32 mouse cellular contexts compared by ENCODE assay signal in the genomic region with DNA sequence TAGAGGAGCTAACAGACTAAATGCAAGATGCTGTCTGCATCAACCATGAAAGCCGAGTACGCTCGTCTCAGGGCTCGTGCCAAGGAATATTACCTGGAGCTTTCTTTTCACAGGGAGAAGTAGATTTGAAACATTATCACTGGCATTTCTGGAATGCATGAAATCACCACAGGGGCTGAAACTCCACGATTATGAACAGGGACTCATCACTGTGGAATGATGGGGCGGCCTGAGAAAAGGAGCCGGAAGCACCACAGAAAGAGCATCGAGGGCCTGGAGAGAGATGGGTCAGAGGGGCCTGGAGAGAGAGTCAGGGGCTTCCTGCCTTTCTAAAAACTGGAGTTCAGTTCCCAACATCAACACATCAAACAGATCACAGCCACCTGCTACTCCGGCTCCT. TPM values are rescaled to one million over a fixed set of nuclear protein-coding genes. Genes with fewer than 3 reads are reported as not detected.
DNase-seq lines count a peak whose midpoint lies in the region; ATAC-seq and TF ChIP-seq lines count a peak whose summit lies in the region.
"Had no signal": no experiment of that assay in that cellular context is flagged by ENCODE, and none has a peak within 500 bp of the region (broad histone marks: within the 10 kb centered on the region; RNA-seq: fewer than 3 reads in every experiment).

No protein-coding gene starts in this region.

- H3K27me3 ChIP-seq in heart, embryonic 10.5 days (ENCODE audit: insufficient read depth, poor library complexity, severe bottlenecking), result no peaks in the 10 kb centered on the region
- H3K27me3 ChIP-seq in heart, adult 2 months (ENCODE audit: control insufficient read depth, insufficient read depth, low read length), result no peaks in the 10 kb centered on the region
- H3K27me3 ChIP-seq in Patski (no peaks in the 10 kb centered on the region), myocyte (ENCODE audit: control insufficient read depth, insufficient read depth, insufficient read length) (no peaks in the 10 kb centered on the region)
- H3K27me3 ChIP-seq: CH12.LX; forebrain, embryonic 12.5 days; hindbrain, embryonic 13.5 days; liver, embryonic 15.5 days; neural tube, embryonic 12.5 days had no signal

- H3K79me2 ChIP-seq in heart, adult 2 months (replicated peaks; ENCODE audit: control insufficient read depth, insufficient read depth, low read length), result no peaks in the 10 kb centered on the region
- no peaks in the 10 kb centered on the region for H3K79me2 ChIP-seq in myocyte (ENCODE audit: control insufficient read depth, insufficient read depth)

- TF ChIP-seq CTCF in heart, adult 2 months (IDR thresholded peaks at IDR 0.05), result no peak
- TF ChIP-seq CTCF in Patski (IDR thresholded peaks at IDR 0.05), result no peak

- 66% methylated on average over 9 of the region's 9 CpGs for WGBS in heart, embryonic 10.5 days
- WGBS in heart, adult 2 months, result 76% methylated on average over 9 of the region's 9 CpGs

- 0 out of 2 replicates have a peak, but pooled peaks cover 8% of the 10 kb centered on the region for H3K4me1 ChIP-seq in heart, embryonic 10.5 days
- peaks cover 2% of the 10 kb centered on the region; the same call in 1 of the 2 replicates for H3K4me1 ChIP-seq in heart, adult 2 months (ENCODE audit: control insufficient read depth, insufficient read depth, low read length)
- H3K4me1 ChIP-seq: forebrain, embryonic 12.5 days; hindbrain, embryonic 13.5 days; liver, embryonic 15.5 days; neural tube, embryonic 12.5 days had no signal

- peak; percentile 92 for ATAC-seq in Patski
- ATAC-seq in activated CD4-positive, CD25-positive, alpha-beta regulatory T cell, adult 4 months, result no peak
- ATAC-seq: intestine, embryonic 16.5 days; midbrain, embryonic 16.5 days had no signal

- POLR2A ChIA-PET in Patski (lab: Charles Lee), result no interaction called here

- H3K9ac ChIP-seq in heart, adult 2 months (ENCODE audit: low read depth, low read length), result no peak overlapping the region
- H3K9ac ChIP-seq: forebrain, embryonic 12.5 days; hindbrain, embryonic 13.5 days; liver, embryonic 15.5 days; lung, embryonic 14.5 days; neural tube, embryonic 12.5 days had no signal

- H3K27ac ChIP-seq in heart, embryonic 10.5 days, result no peak overlapping the region
- no peak overlapping the region for H3K27ac ChIP-seq in heart, adult 2 months
- H3K27ac ChIP-seq: forebrain, embryonic 12.5 days; gastrocnemius, adult 2 months; hindbrain, embryonic 13.5 days; liver, embryonic 15.5 days; neural tube, embryonic 12.5 days; stomach, postnatal 0 days had no signal

- H3K9me3 ChIP-seq in heart, embryonic 10.5 days, result no peaks in the 10 kb centered on the region
- H3K9me3 ChIP-seq: forebrain, embryonic 12.5 days; hindbrain, embryonic 13.5 days; liver, embryonic 15.5 days; neural tube, embryonic 12.5 days had no signal

- intact Hi-C loops in heart, adult 2 months (cut with DNase I), result no loop called here

- TF ChIP-seq POLR2A in heart, adult 2 months (IDR thresholded peaks at IDR 0.05; ENCODE audit: insufficient read depth, low read depth, low read length), result no peak
- TF ChIP-seq POLR2A in myocyte (IDR thresholded peaks at IDR 0.05; ENCODE audit: insufficient read length, low read depth), result no peak

- H3K36me3 ChIP-seq in heart, embryonic 10.5 days, result peaks cover 15% of the 10 kb centered on the region; the same call in 1 of the 2 replicates
- H3K36me3 ChIP-seq in heart, adult 2 months (ENCODE audit: control insufficient read depth, insufficient read depth, low read length), result no peaks in the 10 kb centered on the region
- H3K36me3 ChIP-seq in myocyte (ENCODE audit: control insufficient read depth, insufficient read depth), result peaks cover 3% of the 10 kb centered on the region
- H3K36me3 ChIP-seq: forebrain, embryonic 12.5 days; liver, embryonic 15.5 days; neural tube, embryonic 12.5 days had no signal

- peak; percentile 64 for DNase-seq in heart, embryonic 10.5 days (ENCODE audit: low spot score)
- DNase-seq in heart, adult 2 months, result no peak
- DNase-seq in 3T3-L1 (ENCODE audit: low read depth, low spot score) (peak; percentile 86), Patski (ENCODE audit: low read depth, low spot score) (peak; percentile 66)
- DNase-seq in frontal cortex, adult 2 months (ENCODE audit: extremely low spot score in 1 of 2, low spot score in 1 of 2), result no peak
- DNase-seq: adrenal gland, adult 2 months; adrenal gland, postnatal 36 days; B cell, adult 2 months; cerebellum, adult 2 months; cerebellum, postnatal 25 days; gastrocnemius, adult 2 months; gastrocnemius, postnatal 36 days; heart, postnatal 4 days; kidney, adult 9 months; kidney, postnatal 10 days; layer of hippocampus, postnatal 36 days; lung, embryonic 14.5 days; right cerebral cortex, postnatal 4 days; thymus, adult 18-20 months; thymus, postnatal 25 days had no signal

- H3ac ChIP-seq in myocyte (ENCODE audit: control insufficient read depth, insufficient read length), result no peak overlapping the region

- no peak overlapping the region for H3K4me3 ChIP-seq in heart, embryonic 10.5 days
- H3K4me3 ChIP-seq in heart, adult 2 months, result no peak overlapping the region
- no peak overlapping the region for H3K4me3 ChIP-seq in myocyte
- H3K4me3 ChIP-seq: erythroblast, embryonic 14.5 days; forebrain, embryonic 12.5 days; gastrocnemius, adult 2 months; hindbrain, embryonic 13.5 days; liver, embryonic 15.5 days; neural tube, embryonic 12.5 days had no signal

- in situ Hi-C loops in Patski (cut with MboI; ENCODE audit: low pct_unique_long_range_greater_than_20kb), result no loop called here

- CTCF ChIA-PET in Patski (lab: Charles Lee), result interaction anchor here (0.9 kb wide), 1 partner anchor 55 kb away, joined by 3 read pairs; no protein-coding TSS in a partner anchor

- H3K4me2 ChIP-seq in myocyte (ENCODE audit: low read depth), result peak overlapping the region; percentile 68
- H3K4me2 ChIP-seq: forebrain, embryonic 12.5 days; hindbrain, embryonic 13.5 days; liver, embryonic 15.5 days; lung, embryonic 14.5 days; midbrain, embryonic 11.5 days; neural tube, embryonic 12.5 days had no signal

- TF ChIP-seq EP300 in heart, adult 2 months (IDR thresholded peaks at IDR 0.05; ENCODE audit: insufficient read depth, low read depth, low read length), result no peak

TF ChIP-seq in myocyte, 11 proteins besides CTCF, POLR2A, EP300 and RAD21:
- TF ChIP-seq TCF3 (IDR thresholded peaks at IDR 0.05; ENCODE audit: insufficient read length, low read depth) (no peak), POLR2AphosphoS2 (IDR thresholded peaks at IDR 0.05; ENCODE audit: insufficient read length, low read depth) (no peak), MYOG (IDR thresholded peaks at IDR 0.05; ENCODE audit: control insufficient read depth in 1 of 3, insufficient read depth in 1 of 3, insufficient read length in 2 of 3, low read depth in 2 of 3) (no peak), SRF (IDR thresholded peaks at IDR 0.05; ENCODE audit: control insufficient read depth, insufficient read length, low read depth) (no peak), CEBPB (IDR thresholded peaks at IDR 0.05; ENCODE audit: insufficient read depth, poor library complexity, severe bottlenecking) (no peak), MYOD1 (IDR thresholded peaks at IDR 0.05; ENCODE audit: control insufficient read depth in 1 of 3, insufficient read length in 2 of 3, low read depth in 2 of 3) (no peak), REST (IDR thresholded peaks at IDR 0.05; ENCODE audit: insufficient read depth, insufficient read length) (no peak), TCF12 (IDR thresholded peaks at IDR 0.05; ENCODE audit: insufficient read depth, poor library complexity, severe bottlenecking) (no peak), E2F4 (IDR thresholded peaks at IDR 0.05; ENCODE audit: insufficient read depth) (no peak), USF1 (IDR thresholded peaks at IDR 0.05; ENCODE audit: low read depth) (no peak), MAX (IDR thresholded peaks at IDR 0.05; ENCODE audit: low read depth) (no peak)

RNA-seq across cellular contexts. Expression of gene B3gntl1, which starts 25.6 kb away (rescaled TPM):
- 7.4 and 9.7 TPM in 2 replicates for polyA plus RNA-seq in heart, embryonic 10.5 days (2016; fragmentation: Nextera tagmentation; extraction: Ambion mirVana)
- total RNA-seq in heart, adult 2 months (2021), result 1 to 10 TPM; 3.8 to 4.8 TPM
- 5.9 and 7.4 TPM in 2 replicates for polyA plus RNA-seq in heart, adult 2 months (2012; rRNA removed)
- polyA plus RNA-seq in Patski (2021), result 9.4 TPM
- 5.4 TPM for polyA plus RNA-seq in myocyte (2012; fragmentation: generic; extraction: Trizol)
- 7.2 and 7.7 TPM in 2 replicates for polyA plus RNA-seq in frontal cortex, adult 2 months (2012; rRNA removed)
- polyA plus RNA-seq in activated CD4-positive, CD25-positive, alpha-beta regulatory T cell, adult 4 months (2017; shearing (Covaris generic)), result 10 to 100 TPM in 1 of 2 experiments, 1 to 10 TPM in 1; 8.4 to 11.3 TPM
- polyA plus RNA-seq: erythroblast, embryonic 14.5 days had no signal

RNA-seq across cellular contexts. Expression of gene Metrnl, which starts 54.0 kb away (rescaled TPM):
- polyA plus RNA-seq in heart, embryonic 10.5 days (2016; fragmentation: Nextera tagmentation; extraction: Ambion mirVana), result 6.3 and 6.4 TPM in 2 replicates
- 10 to 100 TPM; 18.0 to 21.2 TPM for total RNA-seq in heart, adult 2 months (2021)
- 20.4 and 27.1 TPM in 2 replicates for polyA plus RNA-seq in heart, adult 2 months (2012; rRNA removed)
- polyA plus RNA-seq in Patski (2021) (89.5 TPM), myocyte (2012; fragmentation: generic; extraction: Trizol) (44.0 TPM)
- 8.7 and 9.8 TPM in 2 replicates for polyA plus RNA-seq in frontal cortex, adult 2 months (2012; rRNA removed)
- polyA plus RNA-seq in activated CD4-positive, CD25-positive, alpha-beta regulatory T cell, adult 4 months (2017; shearing (Covaris generic)), result 1 to 10 TPM in 1 of 2 experiments, under 1 TPM in 1; 0.60 to 1.1 TPM

Comparison
In these comparisons a context has a peak if more than half of its experiments do, and no peak if none do; other contexts are left out.
1. DNase-seq: peak in heart, embryonic 10.5 days (single experiment), 3T3-L1 (single experiment) and Patski (single experiment); none in heart, adult 2 months (0 of 2) and frontal cortex, adult 2 months (0 of 2).